In the genomic region with DNA sequence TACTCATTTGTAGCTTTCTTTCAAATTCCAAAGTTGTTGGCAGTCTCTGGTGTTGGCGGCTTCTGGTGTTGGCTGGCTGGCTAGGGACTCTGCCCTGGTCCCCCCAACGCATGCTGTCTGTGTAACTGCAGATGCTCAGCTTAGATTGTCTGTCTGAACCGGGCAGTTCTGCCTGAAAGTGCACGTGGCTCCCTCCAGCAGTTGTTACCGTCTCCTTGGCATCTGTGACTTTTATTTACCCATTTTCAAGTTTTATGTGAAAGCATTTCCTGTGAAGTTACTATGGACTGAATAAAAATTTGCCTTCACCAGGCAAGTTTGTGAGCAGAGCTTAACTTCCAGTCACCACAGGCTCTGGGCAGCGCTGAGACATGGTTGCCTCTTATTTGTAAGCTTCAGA, we compare ENCODE assay signal across 14 mouse cellular contexts. TPM values are rescaled to one million over a fixed set of nuclear protein-coding genes. Genes with fewer than 3 reads are reported as not detected.
DNase-seq lines count a peak whose midpoint lies in the region; ATAC-seq and TF ChIP-seq lines count a peak whose summit lies in the region.
"Had no signal": no experiment of that assay in that cellular context is flagged by ENCODE, and none has a peak within 500 bp of the region (broad histone marks: within the 10 kb centered on the region; RNA-seq: fewer than 3 reads in every experiment).

No protein-coding gene starts in this region.

- H3K27me3 ChIP-seq in intestine, embryonic 14.5 days (replicated peaks; ENCODE audit: control insufficient read depth, insufficient read depth, low read length): peaks cover 100% of the 10 kb centered on the region
- peaks cover 86% of the 10 kb centered on the region for H3K27me3 ChIP-seq in intestine, postnatal 0 days (replicated peaks; ENCODE audit: control insufficient read depth, insufficient read depth, low read length)
- H3K27me3 ChIP-seq in midbrain, embryonic 14.5 days (ENCODE audit: control insufficient read depth, insufficient read depth, low read length): peaks cover 94% of the 10 kb centered on the region
- peaks cover 43% of the 10 kb centered on the region for H3K27me3 ChIP-seq in midbrain, postnatal 0 days (ENCODE audit: insufficient read depth, low read length)
- peaks cover 97% of the 10 kb centered on the region for H3K27me3 ChIP-seq in liver, embryonic 11.5 days (replicated peaks; ENCODE audit: control insufficient read depth, insufficient read depth, low read length)
- peaks cover 44% of the 10 kb centered on the region for H3K27me3 ChIP-seq in hindbrain, embryonic 16.5 days (replicated peaks; ENCODE audit: control insufficient read depth, insufficient read depth, low read length)

- TF ChIP-seq CTCF in intestine, postnatal 0 days (IDR thresholded peaks at IDR 0.05; ENCODE audit: low read depth): no peak
- no peak for TF ChIP-seq CTCF in midbrain, postnatal 0 days (IDR thresholded peaks at IDR 0.05)

- no peak overlapping the region for H3K4me3 ChIP-seq in intestine, embryonic 14.5 days (ENCODE audit: low read depth, low read length)
- H3K4me3 ChIP-seq in intestine, postnatal 0 days (ENCODE audit: low read depth, low read length): no peak overlapping the region
- H3K4me3 ChIP-seq in midbrain, embryonic 14.5 days (replicated peaks; ENCODE audit: low read depth, low read length): no peak overlapping the region
- no peak overlapping the region for H3K4me3 ChIP-seq in midbrain, postnatal 0 days (ENCODE audit: low read depth, low read length)
- no peak overlapping the region for H3K4me3 ChIP-seq in liver, embryonic 11.5 days (ENCODE audit: low read depth, low read length)
- H3K4me3 ChIP-seq in hindbrain, embryonic 16.5 days (ENCODE audit: low read length): no peak overlapping the region

- ATAC-seq in intestine, embryonic 14.5 days (replicated peaks; ENCODE audit: low FRiP score, low TSS enrichment, low read depth): no peak
- ATAC-seq in intestine, postnatal 0 days: no peak
- no peak for ATAC-seq in midbrain, embryonic 14.5 days (ENCODE audit: low FRiP score, low TSS enrichment)
- no peak for ATAC-seq in midbrain, postnatal 0 days (ENCODE audit: low FRiP score)
- no peak for ATAC-seq in liver, embryonic 11.5 days (replicated peaks; ENCODE audit: low FRiP score)
- no peak for ATAC-seq in hindbrain, embryonic 16.5 days
- ATAC-seq: CD4-positive, CD25-positive, alpha-beta regulatory T cell, adult 4 months had no signal

- 0 out of 2 replicates have a peak, but pooled peaks cover 3% of the 10 kb centered on the region for H3K4me1 ChIP-seq in intestine, embryonic 14.5 days (replicated peaks; ENCODE audit: control insufficient read depth, insufficient read depth, low read length)
- H3K4me1 ChIP-seq in intestine, postnatal 0 days (replicated peaks; ENCODE audit: control insufficient read depth, insufficient read depth, low read length): peaks cover 6% of the 10 kb centered on the region; the same call in 1 of the 2 replicates
- H3K4me1 ChIP-seq in midbrain, embryonic 14.5 days (ENCODE audit: control insufficient read depth, insufficient read depth, low read length): peaks cover 19% of the 10 kb centered on the region; the same call in 1 of the 2 replicates
- H3K4me1 ChIP-seq in midbrain, postnatal 0 days (ENCODE audit: insufficient read depth, low read length): 0 out of 2 replicates have a peak, but pooled peaks cover 2% of the 10 kb centered on the region
- peaks cover 6% of the 10 kb centered on the region for H3K4me1 ChIP-seq in liver, embryonic 11.5 days (replicated peaks; ENCODE audit: control insufficient read depth, insufficient read depth, low read length)
- peaks cover 17% of the 10 kb centered on the region for H3K4me1 ChIP-seq in hindbrain, embryonic 16.5 days (ENCODE audit: control insufficient read depth, insufficient read depth, low read depth, low read length)

- no peaks in the 10 kb centered on the region for H3K9me3 ChIP-seq in intestine, embryonic 14.5 days (ENCODE audit: control insufficient read depth, low read length)
- H3K9me3 ChIP-seq in intestine, postnatal 0 days (ENCODE audit: control insufficient read depth): no peaks in the 10 kb centered on the region
- H3K9me3 ChIP-seq in midbrain, embryonic 14.5 days (ENCODE audit: control insufficient read depth, low read length): no peaks in the 10 kb centered on the region
- no peaks in the 10 kb centered on the region for H3K9me3 ChIP-seq in midbrain, postnatal 0 days (ENCODE audit: low read length)
- no peaks in the 10 kb centered on the region for H3K9me3 ChIP-seq in liver, embryonic 11.5 days (ENCODE audit: control insufficient read depth, low read length)
- no peaks in the 10 kb centered on the region for H3K9me3 ChIP-seq in hindbrain, embryonic 16.5 days (ENCODE audit: control insufficient read depth, low read length)

- H3K27ac ChIP-seq in intestine, embryonic 14.5 days (ENCODE audit: low read depth): no peak overlapping the region
- no peak overlapping the region for H3K27ac ChIP-seq in intestine, postnatal 0 days (ENCODE audit: low read depth, low read length)
- no peak overlapping the region for H3K27ac ChIP-seq in midbrain, embryonic 14.5 days (replicated peaks; ENCODE audit: low read depth, low read length)
- no peak overlapping the region for H3K27ac ChIP-seq in midbrain, postnatal 0 days (ENCODE audit: low read depth, low read length)
- H3K27ac ChIP-seq in liver, embryonic 11.5 days (ENCODE audit: low read depth, low read length): no peak overlapping the region
- no peak overlapping the region for H3K27ac ChIP-seq in hindbrain, embryonic 16.5 days (ENCODE audit: low read depth, low read length)
- H3K27ac ChIP-seq: stomach, postnatal 0 days had no signal

- peak; percentile 61 for DNase-seq in intestine, embryonic 14.5 days (ENCODE audit: low spot score)
- peak; percentile 27 for DNase-seq in midbrain, embryonic 14.5 days
- no peak for DNase-seq in midbrain, postnatal 0 days (ENCODE audit: low spot score)
- DNase-seq in embryo, embryonic 11 days: peak; percentile 48
- peak; percentile 31 for DNase-seq in induced T-regulatory cell, adult 2 months (ENCODE audit: low read depth)
- no peak for DNase-seq in liver, embryonic 11.5 days (ENCODE audit: low spot score)
- DNase-seq: adrenal gland, postnatal 36 days; cerebellum, adult 8-10 months had no signal

- no peaks in the 10 kb centered on the region for H3K36me3 ChIP-seq in intestine, embryonic 14.5 days (ENCODE audit: control insufficient read depth, insufficient read depth, low read length)
- H3K36me3 ChIP-seq in intestine, postnatal 0 days (ENCODE audit: control insufficient read depth, insufficient read depth): no peaks in the 10 kb centered on the region
- H3K36me3 ChIP-seq in midbrain, embryonic 14.5 days (ENCODE audit: control insufficient read depth, insufficient read depth, low read length): no peaks in the 10 kb centered on the region
- no peaks in the 10 kb centered on the region for H3K36me3 ChIP-seq in midbrain, postnatal 0 days (ENCODE audit: insufficient read depth, low read length)
- H3K36me3 ChIP-seq in liver, embryonic 11.5 days (ENCODE audit: control insufficient read depth, insufficient read depth, low read length): no peaks in the 10 kb centered on the region
- no peaks in the 10 kb centered on the region for H3K36me3 ChIP-seq in hindbrain, embryonic 16.5 days (ENCODE audit: control insufficient read depth, insufficient read depth, low read length)

- no peak overlapping the region for H3K4me2 ChIP-seq in intestine, embryonic 14.5 days (ENCODE audit: low read length)
- no peak overlapping the region for H3K4me2 ChIP-seq in intestine, postnatal 0 days (replicated peaks; ENCODE audit: low read depth)
- H3K4me2 ChIP-seq in midbrain, embryonic 14.5 days (ENCODE audit: low read length): no peak overlapping the region
- H3K4me2 ChIP-seq in midbrain, postnatal 0 days (ENCODE audit: low read depth, low read length, poor library complexity, severe bottlenecking): no peak overlapping the region
- no peak overlapping the region for H3K4me2 ChIP-seq in liver, embryonic 11.5 days
- no peak overlapping the region for H3K4me2 ChIP-seq in hindbrain, embryonic 16.5 days (ENCODE audit: low read length)

- WGBS in intestine, embryonic 14.5 days: 1% methylated on average over 6 of the region's 6 CpGs
- WGBS in intestine, postnatal 0 days: 0% methylated on average over 6 of the region's 6 CpGs
- 1% methylated on average over 6 of the region's 6 CpGs for WGBS in midbrain, embryonic 14.5 days
- 2% methylated on average over 6 of the region's 6 CpGs for WGBS in midbrain, postnatal 0 days
- under 1% methylated on average over 6 of the region's 6 CpGs for WGBS in liver, embryonic 11.5 days
- 3% methylated on average over 6 of the region's 6 CpGs for WGBS in hindbrain, embryonic 16.5 days

- no peak overlapping the region for H3K9ac ChIP-seq in intestine, embryonic 14.5 days (ENCODE audit: low read length)
- no peak overlapping the region for H3K9ac ChIP-seq in intestine, postnatal 0 days (ENCODE audit: low read depth, low read length)
- no peak overlapping the region for H3K9ac ChIP-seq in midbrain, embryonic 14.5 days (replicated peaks; ENCODE audit: low read length)
- H3K9ac ChIP-seq in midbrain, postnatal 0 days (replicated peaks; ENCODE audit: low read length, poor library complexity, severe bottlenecking): no peak overlapping the region
- no peak overlapping the region for H3K9ac ChIP-seq in liver, embryonic 11.5 days (ENCODE audit: low read depth, low read length)
- H3K9ac ChIP-seq in hindbrain, embryonic 16.5 days (ENCODE audit: low read depth, low read length): no peak overlapping the region

RNA-seq across cellular contexts. Expression of gene Tbr1, which starts 6.0 kb away (rescaled TPM):
- polyA plus RNA-seq in intestine, embryonic 14.5 days (2014; fragmentation: Nextera tagmentation; extraction: Ambion mirVana): 0.04 TPM in 1 of 2 replicates, not detected in the other
- not detected in 2 replicates for polyA plus RNA-seq in intestine, postnatal 0 days (2015; fragmentation: Nextera tagmentation; extraction: Ambion mirVana)
- 1.1 TPM in 2 replicates for polyA plus RNA-seq in midbrain, embryonic 14.5 days (2014; fragmentation: Nextera tagmentation; extraction: Ambion mirVana)
- 1.1 and 1.2 TPM in 2 replicates for total RNA-seq in midbrain, postnatal 0 days (2014; rRNA removed)
- 0.07 and 0.60 TPM in 2 replicates for polyA plus RNA-seq in midbrain, postnatal 0 days (2015; fragmentation: Nextera tagmentation; extraction: Ambion mirVana)
- 0.17 and 0.26 TPM in 2 replicates for polyA plus RNA-seq in liver, embryonic 11.5 days (2014; fragmentation: Nextera tagmentation; extraction: Ambion mirVana)
- polyA plus RNA-seq in hindbrain, embryonic 16.5 days (2015; fragmentation: Nextera tagmentation; extraction: Ambion mirVana): 0.45 and 1.4 TPM in 2 replicates
- total RNA-seq: adrenal gland, postnatal 36 days; liver, adult 2 months had no signal
- polyA plus RNA-seq: CD4-positive, CD25-positive, alpha-beta regulatory T cell, adult 4 months; gonadal fat pad, adult 2 months; liver, adult 2 months; stomach, postnatal 0 days had no signal

Comparison
In these comparisons a context has a peak if more than half of its experiments do, and no peak if none do; other contexts are left out.
1. DNase-seq: peak in intestine, embryonic 14.5 days (single experiment), midbrain, embryonic 14.5 days (single experiment), embryo, embryonic 11 days (single experiment) and induced T-regulatory cell, adult 2 months (single experiment); none in midbrain, postnatal 0 days (single experiment) and liver, embryonic 11.5 days (single experiment).